Mouse (Mus musculus) forebrain, embryonic 12.5 days (tissue): ENCODE results near the gene Mbnl2. TPM values are rescaled to one million over a fixed set of nuclear protein-coding genes. Genes with fewer than 3 reads are reported as not detected.

ENCODE experiments used
- ATAC-seq: fragments of 200-750 bp; cut with Nextera tagmentation; 2 replicates; pipeline ENCODE4 v1.8.0; 2017; ENCODE audit warnings: moderate TSS enrichment; ENCODE audit not compliant: low FRiP score
- H3K27ac ChIP-seq: fragments of 300-500 bp; sonication (generic); 2 replicates; pipeline ENCODE4 v1.5.1; 2016; ENCODE audit warnings: mild to moderate bottlenecking
- H3K27me3 ChIP-seq: fragments of 300-500 bp; sonication (generic); 2 replicates; pipeline ENCODE4 v1.6.1; 2016; ENCODE audit warnings: mild to moderate bottlenecking
- H3K36me3 ChIP-seq: fragments of 300-500 bp; sonication (generic); replicated peaks from 2 replicates; pipeline ENCODE4 v1.6.1; 2016; ENCODE audit warnings: mild to moderate bottlenecking
- H3K4me1 ChIP-seq: fragments of 300-500 bp; sonication (generic); 2 replicates; pipeline ENCODE4 v1.6.1; 2016
- H3K4me2 ChIP-seq: fragments of 300-500 bp; sonication (generic); 2 replicates; pipeline ENCODE4 v1.6.1; 2016; ENCODE audit warnings: mild to moderate bottlenecking, moderate library complexity
- H3K4me3 ChIP-seq: fragments of 300-500 bp; sonication (generic); replicated peaks from 2 replicates; pipeline ENCODE4 v1.5.1; 2016; ENCODE audit warnings: mild to moderate bottlenecking
- H3K9ac ChIP-seq: fragments of 300-500 bp; sonication (generic); 2 replicates; pipeline ENCODE4 v1.6.1; 2016; ENCODE audit warnings: mild to moderate bottlenecking
- H3K9me3 ChIP-seq: fragments of 300-500 bp; sonication (generic); 2 replicates; pipeline ENCODE4 v1.6.1; 2016
- WGBS: fragments of 180-500 bp; shearing (Covaris S2); methylation state at CpG from one replicate; pipeline ENCODE4 v1.1.7; 2016; 5-methylcytosine and 5-hydroxymethylcytosine counted together
- polyA plus RNA-seq: library from polyadenylated mRNA; unstranded; fragments of >200 nt; fragmentation: Nextera tagmentation; extraction: Ambion mirVana; gene quantifications from 2 replicates; pipeline ENCODE4 v1.2.1, GENCODE M21; 2016

Gene Mbnl2
- polyA plus RNA-seq, 1 experiment from 2014 or later: 32.5 TPM

- Histone ChIP-seq H3K27ac (no peak overlapping the region), H3K4me3 (no peak overlapping the region), H3K27me3 (no peaks in the 10 kb centered on the region), H3K36me3 (peaks cover 9% of the 10 kb centered on the region; the same call in 1 of the 2 replicates), H3K4me2 (no peak overlapping the region), H3K4me1 (peaks cover 22% of the 10 kb centered on the region), H3K9me3 (no peaks in the 10 kb centered on the region), H3K9ac (no peak overlapping the region)
- 93% methylated on average over 4 of the region's 4 CpGs for WGBS
- ATAC-seq: no peak
These were observed 205.5 kb downstream of the Mbnl2 start for GRCm38 (mm10) chr14:120480927-120481326.

Other genes starting within 250 kb of the Mbnl2 start
- not detected in 2 replicates for gene Oxgr1, start 233.2 kb upstream of the Mbnl2 start, polyA plus RNA-seq
- gene Rap2a, start 202.8 kb downstream of the Mbnl2 start, polyA plus RNA-seq: 16.5 and 21.4 TPM in 2 replicates